Mouse (Mus musculus) heart, postnatal 4 days (tissue): ENCODE results near the gene Gse1. TPM values are rescaled to one million over a fixed set of nuclear protein-coding genes. Genes with fewer than 3 reads are reported as not detected.
A peak's percentile ranks its signal among the peaks of the same experiment; 100 is the strongest.

Experiments used
- DNase-seq: peaks from one replicate; pipeline ENCODE4 v3.0.0; 2021
- total RNA-seq, 2 experiments: library from RNA; stranded (reverse); gene quantifications; 2 replicates each; pipeline ENCODE4 v1.2.3; 2021

The Gse1 gene
- total RNA-seq, 2 experiments from 2014 or later = 33.5 to 37.4 TPM

DNA sequence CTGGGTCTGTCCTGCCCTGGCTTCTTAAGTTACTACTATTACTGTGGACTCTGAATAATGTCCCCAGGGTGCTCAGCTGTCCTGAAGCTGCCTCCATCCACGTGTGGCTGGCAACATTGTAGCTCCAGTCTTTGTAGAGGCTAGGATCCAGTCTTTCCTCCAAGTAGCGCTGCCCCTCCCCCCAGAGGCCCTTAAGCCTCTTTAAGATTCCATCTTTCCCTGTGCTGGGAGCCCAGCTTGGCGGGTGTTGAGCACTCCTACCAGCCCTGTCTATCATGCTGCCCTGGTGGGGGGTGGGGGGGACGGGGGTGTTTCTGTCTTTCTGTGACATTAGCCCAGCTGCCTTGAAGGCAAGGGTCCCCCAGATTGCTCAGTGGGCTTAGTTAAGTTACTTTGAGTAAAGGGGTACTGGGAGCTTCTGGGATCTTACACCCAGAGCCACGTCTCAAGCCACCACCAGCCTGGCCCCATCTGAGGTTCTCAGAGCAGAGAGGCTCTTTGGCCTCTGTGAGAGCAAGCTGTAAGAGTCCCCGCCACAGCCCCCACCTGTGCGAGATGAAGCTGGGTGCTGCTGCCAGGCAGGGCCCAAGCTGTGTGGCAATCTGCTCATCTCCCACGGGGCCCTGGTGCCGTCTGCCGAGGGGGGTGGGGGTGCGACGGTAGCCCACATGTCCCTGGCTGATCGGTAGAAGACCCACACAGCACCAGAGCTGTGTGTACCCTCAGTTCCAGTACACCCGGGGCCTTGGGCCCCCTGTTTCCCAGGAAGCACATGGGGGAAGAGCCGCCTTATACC is 329.1 kb downstream of the Gse1 start:
- no peak for DNase-seq

- no peak for DNase-seq
These were observed 329.9 kb downstream of the Gse1 start for GRCm38 (mm10) chr8:120558162-120558561.

GRCm38 (mm10) chr8:120559654-120560053 is 331.4 kb downstream of the Gse1 start:
- DNase-seq = no peak

DNA sequence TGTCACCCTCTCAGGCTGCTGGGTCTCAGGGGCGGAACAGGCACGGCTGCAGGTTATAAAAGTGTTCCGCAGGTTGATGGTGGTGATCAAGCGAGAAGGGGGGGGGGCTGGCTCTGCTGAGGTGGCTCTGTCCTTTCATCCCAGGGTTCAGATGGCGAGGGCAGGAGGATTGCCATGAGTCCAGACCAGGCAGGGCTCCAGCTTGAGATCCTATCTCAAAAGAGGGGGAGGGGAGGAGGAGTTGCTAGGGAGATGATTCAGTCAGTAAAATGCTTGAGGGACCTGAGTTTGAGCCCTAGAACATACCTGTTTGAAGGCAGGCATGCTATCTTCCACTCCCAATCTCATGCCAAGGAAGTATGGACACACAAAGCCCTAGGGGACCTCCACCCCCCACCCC is 332.3 kb downstream of the Gse1 start:
- no peak for DNase-seq

DNA sequence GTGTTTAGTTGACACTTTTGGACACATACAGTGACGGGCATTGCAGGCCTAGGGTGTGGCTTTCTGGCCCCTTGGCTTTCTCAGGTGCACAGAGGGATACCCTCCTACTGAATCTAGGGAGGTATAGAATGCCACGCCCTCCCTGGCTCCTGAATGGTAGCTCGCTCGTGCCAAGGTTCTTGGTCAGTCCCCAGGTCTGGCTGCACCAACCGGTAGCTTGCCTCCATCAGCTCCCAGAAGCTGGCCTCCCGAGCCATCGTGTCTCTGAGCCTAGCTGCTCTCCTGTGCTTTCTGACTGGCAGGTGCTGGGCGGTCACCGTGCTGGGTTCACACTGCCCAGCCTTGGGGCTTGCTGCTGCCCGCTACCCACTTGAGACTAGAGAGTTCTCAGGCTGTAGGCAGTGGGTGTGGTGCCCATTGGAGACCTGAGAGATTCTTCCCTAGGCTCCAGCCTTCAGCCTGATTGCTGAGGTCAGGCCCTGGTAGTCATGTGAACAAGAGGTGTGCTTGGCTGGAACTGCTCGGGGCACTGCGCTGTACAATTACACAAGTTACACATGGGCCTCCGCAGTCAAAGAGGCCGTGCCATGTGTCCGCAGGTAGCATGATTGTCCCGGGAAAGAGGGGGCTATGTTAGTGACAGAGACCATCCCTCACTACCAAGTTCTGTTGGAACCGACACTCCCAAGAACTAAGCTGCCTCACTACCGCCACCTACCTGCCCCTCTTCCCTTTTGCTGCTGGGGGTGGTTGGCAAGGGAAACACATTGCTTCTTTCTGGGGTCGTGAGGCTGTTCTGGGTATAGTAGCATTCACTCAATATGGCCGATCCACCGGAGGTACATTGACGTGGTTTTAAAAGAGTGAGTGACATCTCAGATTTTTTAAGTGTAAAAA is 333.5 kb downstream of the Gse1 start:
- DNase-seq = peak; percentile 73

DNA sequence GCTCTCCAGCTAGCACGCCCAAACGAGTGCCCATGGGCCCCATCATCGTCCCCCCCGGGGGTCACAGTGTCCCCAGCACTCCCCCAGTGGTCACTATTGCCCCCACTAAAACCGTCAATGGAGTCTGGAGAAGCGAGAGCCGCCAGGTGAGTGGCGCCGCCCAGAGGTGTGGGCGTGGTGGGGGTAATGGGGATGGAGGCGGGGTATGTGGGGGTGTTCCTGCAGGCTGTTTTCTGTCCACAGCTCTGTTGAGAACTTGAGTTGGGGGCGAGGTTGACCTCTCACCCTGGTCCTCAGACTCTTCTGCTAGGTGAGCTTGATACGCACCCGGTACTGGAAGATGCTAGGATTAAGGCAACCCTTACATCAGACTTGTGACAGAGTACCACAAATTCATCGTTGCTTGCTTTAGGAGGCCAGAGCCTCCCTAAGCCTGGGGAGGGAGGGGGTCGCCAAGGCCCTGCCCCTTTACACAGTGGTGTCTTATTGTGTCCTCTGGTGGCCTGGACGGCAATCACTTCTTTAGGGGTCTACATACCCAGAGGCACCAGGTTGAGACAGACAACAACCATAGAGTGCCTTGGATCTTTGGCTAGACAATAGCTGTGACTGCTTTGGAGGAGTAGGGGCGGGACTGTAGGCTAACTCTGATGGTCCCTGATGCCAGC is 334.6 kb downstream of the Gse1 start:
- DNase-seq = no peak

DNA sequence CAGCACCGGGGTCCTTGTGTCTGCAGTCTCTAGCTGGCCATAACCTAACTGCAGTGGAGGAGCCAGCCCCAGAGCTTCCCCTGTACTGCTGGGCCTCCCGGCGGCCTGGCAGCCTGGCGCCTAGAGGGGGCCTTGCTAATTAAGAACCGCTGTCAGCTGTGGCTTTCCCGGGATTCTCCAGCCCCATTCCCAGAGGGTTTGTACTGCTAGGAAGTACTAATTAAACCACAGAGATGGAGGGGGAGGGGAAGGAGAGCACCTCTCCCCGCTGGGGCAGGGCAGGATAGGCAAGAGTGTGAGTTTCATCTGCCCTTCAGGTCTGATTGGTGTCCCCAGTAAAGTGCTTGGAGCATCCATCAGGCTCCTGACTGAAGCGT is 335.1 kb downstream of the Gse1 start:
- no peak for DNase-seq

GRCm38 (mm10) chr8:120563851-120564837 is 335.9 kb downstream of the Gse1 start:
- DNase-seq = peak; percentile 95

- no peak for DNase-seq
These were observed 337.0 kb downstream of the Gse1 start for GRCm38 (mm10) chr8:120565151-120565711.

GRCm38 (mm10) chr8:120566681-120567080 is 338.4 kb downstream of the Gse1 start:
- no peak for DNase-seq

DNA sequence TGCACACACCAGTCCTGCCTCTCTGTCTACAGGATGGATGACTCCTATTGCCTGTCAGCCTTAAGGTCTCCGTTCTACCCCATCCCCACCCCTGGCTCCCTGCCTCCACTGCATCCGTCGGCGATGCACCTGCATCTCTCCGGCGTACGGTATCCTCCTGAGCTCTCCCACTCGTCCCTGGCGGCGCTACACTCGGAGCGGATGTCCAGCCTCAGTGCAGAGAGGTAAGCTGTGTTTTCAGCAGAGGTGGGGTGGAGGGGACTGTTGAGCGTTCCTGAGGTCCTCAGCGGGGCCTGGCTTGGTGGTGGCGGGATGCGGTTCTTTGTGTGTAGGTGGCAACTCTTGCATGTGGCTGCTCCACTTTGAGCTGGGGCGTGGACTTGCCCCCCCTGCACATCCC is 339.5 kb downstream of the Gse1 start:
- no peak for DNase-seq

GRCm38 (mm10) chr8:120568164-120568798 is 340.0 kb downstream of the Gse1 start:
- DNase-seq = no peak

- DNase-seq = no peak
These were observed 340.9 kb downstream of the Gse1 start for GRCm38 (mm10) chr8:120569123-120569522.

DNA sequence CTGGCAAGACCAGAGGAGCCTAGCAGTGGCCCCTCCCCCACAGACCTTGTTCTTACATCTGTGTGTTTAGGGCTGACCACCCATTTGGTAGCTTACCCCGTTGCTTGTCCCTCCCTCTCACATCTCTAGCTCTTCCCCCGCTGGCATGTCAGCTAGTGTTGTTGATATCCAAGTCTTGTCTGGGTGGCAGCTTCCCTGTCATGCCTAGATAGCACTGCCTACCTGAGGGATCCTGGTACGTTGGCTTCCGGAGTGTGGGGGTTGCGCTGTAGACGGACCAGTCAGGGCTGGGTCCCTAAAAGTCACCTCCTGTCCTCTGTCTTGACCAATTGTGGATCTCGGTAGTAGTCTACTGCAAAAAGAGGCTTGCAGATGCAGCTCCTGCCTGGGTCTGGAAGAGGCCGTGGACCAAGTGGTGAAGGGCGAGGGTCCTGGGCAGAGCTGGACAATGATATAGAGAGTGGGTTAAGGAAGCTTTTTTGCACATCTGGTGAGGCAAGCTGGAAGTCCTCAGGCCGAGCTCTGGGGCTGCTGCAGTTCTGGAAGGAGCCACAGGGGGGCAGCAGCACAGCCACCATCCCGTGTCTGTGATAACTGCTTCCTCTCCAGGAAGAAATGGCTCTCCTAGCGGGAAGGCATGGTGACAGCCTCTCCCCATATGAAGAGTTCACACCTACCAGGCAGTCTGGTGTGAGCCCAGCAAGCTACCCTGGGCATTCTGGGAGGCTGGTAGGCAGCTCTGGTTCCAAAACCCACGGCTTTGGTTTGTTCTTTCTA is 341.9 kb downstream of the Gse1 start:
- DNase-seq = peak; percentile 91

- no peak for DNase-seq
These were observed 343.3 kb downstream of the Gse1 start for GRCm38 (mm10) chr8:120571561-120571960.

DNA sequence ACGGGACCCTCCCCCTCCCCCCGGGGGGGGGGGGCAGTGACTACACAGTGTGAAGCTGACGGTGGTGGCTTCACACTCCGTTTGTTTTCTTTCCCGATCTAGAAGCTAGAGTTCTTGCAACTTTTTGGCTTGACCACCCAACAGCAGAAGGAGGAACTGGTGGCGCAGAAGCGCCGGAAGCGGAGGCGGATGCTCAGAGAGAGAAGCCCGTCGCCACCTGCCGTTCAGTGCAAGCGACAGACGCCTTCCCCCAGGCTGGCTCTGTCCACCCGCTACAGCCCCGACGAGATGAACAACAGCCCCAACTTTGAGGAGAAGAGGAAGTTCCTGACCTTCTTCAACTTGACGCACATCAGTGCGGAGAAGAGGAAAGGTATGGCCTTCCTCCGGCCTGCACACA is 344.3 kb downstream of the Gse1 start:
- no peak for DNase-seq

DNA sequence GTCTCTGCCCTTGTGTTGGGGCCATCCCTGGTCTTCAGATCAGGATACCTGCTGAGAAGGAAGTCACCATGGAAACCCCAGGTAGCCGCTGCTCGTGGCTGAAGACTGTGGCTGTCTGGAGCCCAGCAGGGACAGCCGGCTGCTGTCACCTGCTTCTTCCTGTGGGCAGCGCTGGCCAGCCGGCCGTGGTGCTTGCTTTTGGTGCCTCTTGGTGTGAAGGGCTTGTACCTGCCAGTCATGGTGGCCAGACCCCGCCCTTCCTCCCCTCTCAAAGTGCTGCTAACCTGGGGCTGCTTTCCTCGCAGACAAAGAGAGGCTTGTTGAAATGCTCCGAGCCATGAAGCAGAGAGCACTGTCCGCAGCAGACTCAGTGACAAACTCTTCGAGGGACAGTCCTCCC is 345.6 kb downstream of the Gse1 start:
- DNase-seq = no peak

DNA sequence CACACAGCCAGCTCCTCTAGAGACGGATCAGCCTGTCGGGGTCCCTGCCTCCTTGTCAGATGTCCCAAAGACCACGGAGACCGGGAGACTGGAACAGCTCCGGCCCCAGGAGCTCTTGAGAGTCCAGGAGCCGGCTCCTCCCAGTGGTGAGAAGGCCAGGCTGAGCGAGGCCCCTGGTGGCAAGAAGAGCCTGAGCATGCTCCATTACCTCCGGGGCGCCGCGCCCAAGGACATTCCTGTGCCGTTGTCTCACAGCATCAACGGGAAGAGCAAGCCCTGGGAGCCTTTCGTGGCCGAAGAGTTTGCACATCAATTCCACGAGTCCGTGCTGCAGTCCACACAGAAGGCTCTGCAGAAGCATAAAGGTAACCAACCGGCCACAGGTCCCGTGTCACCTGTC is 346.7 kb downstream of the Gse1 start:
- DNase-seq = no peak

DNA sequence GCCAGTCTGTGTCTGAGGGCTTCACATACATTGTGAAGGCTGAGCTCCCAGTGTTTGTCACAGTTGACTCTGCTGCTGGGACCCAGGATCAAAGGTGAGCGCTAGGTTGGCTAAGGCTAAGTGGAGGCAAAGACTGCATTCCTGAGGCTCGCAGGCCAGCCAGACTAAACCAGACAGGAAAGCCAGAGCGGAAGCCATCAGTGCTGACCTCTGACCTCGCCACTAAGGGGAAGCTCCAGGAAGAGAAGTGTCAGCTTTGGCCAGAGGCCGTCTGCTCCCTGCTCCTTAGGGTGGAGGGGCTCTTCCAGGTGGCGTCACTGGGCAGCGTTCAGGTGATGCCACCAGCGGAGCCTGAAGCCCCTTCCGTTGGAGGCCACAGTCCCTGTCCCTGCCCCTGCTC is 347.5 kb downstream of the Gse1 start:
- DNase-seq = no peak

GRCm38 (mm10) chr8:120577821-120578220 is 349.6 kb downstream of the Gse1 start:
- no peak for DNase-seq
